Mouse (Mus musculus): Measurements from ENCODE around the gene Pde1a.

The Pde1a gene

DNA sequence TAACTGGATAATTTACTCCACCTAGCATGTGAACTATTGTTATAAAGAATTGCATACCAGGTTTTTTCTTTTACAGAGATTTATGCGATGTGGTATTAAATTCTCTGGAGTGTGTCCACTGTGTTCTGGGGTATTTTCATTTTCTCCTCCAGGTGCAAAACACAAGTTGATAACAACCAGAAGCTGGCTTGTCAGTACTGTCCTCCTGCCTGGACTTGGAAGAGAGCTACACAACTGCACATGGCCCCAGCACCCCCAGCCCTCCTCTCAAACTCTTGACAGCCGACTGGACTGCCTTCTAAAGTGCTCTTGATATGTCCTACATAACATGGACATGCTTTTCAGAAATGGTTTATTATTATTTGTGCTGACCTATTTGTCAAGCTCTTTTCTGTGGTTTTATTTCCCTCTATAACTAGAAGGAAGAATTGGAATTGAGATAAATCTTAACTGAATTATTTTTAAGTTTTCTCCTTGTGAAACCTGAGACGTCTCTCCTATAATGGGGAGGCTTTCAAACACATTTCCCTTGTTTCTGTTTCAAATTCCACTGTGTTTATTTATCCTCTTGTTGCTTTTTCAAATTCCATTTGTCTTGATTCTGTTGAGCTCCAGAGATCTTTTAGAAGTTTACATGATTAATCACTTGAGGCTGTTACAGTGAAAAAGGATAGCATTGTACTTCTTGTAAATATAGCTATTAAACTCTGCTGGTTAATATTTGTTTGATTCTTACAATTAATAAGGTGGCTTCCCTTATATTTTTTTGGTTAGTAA is 313.4 kb downstream of the Pde1a start:
- DNase-seq (ENCODE audit: low read depth): no peak

- no peak for DNase-seq (ENCODE audit: low read depth)
Measured at GRCm38 (mm10) chr2:79798627-79799026, 330.6 kb downstream of the Pde1a start.

- no peak for DNase-seq (ENCODE audit: low read depth)
Measured at GRCm38 (mm10) chr2:79797444-79797843, 331.8 kb downstream of the Pde1a start.

DNA sequence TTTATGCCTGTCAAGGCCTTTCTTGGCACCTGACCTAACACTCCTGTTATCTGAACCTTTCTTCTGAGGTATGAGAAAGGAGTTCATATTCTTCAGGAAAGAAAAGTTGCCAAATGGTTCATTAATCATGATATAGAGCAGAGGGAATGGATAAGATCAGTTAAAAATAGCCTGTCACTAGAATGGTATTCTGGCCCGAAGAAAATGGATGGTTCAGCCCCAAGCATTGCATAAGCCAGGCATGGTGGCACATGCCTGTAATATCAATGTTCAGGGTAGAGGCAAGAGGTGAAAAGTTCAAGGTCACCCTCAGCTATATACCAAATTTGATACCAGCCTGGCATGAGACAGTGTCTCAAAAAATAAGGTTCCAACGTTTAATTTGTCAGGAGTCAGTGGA is 336.1 kb downstream of the Pde1a start:
- DNase-seq (ENCODE audit: low read depth): no peak

DNA sequence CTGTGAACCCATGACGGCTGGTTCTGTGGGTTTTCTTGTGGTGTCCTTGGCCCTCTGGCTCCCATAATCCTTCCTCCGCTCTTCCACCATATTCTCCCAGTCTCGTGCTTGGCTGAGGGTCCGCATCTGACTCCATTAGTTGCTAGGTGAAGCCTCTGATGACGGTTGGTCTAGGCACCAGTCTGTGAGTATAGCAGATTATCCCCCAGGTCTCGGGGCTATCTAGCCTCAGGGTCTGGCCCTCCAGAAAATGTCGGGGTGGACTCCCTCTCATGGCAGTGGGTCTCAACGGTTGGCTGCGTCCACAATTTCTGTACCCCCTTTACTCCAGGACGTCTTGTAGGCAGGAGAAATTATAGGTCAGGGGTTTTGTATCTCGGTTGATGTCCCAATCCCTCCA is 342.8 kb downstream of the Pde1a start:
- DNase-seq (ENCODE audit: low read depth): no peak

DNA sequence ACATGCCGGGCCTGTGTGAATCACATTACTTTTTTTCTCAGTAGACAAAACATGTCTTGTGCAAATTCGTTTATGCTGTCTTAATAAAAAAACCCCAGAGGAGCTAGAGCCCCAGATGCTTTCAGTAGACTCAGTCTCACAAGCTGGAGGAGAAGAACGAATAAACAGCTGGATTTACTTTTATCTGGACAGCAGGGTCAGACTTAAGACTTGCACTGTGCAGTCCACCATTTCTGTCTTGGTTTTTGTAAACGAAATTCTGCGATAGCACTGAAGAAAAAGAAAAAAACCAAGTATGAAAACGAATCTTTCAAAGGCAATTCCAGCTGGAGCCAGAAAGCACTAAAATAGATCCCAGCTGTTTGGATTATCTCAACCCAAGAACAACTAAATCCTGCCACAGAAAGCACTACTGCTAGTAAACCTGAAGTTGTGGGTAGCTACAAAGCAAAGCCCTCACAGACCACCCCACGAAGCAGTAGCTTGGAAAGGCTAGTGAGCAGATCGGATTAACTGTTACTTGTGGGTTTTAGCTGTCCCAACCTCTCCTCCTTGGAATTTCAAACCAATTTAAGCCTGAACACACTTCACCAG is 343.6 kb downstream of the Pde1a start:
- no peak for DNase-seq (ENCODE audit: low read depth)
